Mouse (Mus musculus) liver, embryonic 11.5 days (tissue): ENCODE results near the gene Olfr548-ps1. TPM values are rescaled to one million over a fixed set of nuclear protein-coding genes. Genes with fewer than 3 reads are reported as not detected.

Source experiments
- polyA plus RNA-seq: library from polyadenylated mRNA; unstranded; fragments of >200 nt; fragmentation: Nextera tagmentation; extraction: Ambion mirVana; gene quantifications from 2 replicates; pipeline ENCODE4 v1.2.1, GENCODE M21; 2014

The Olfr548-ps1 gene
- polyA plus RNA-seq, 1 experiment from 2014 or later: not detected

Other genes starting within 250 kb of the Olfr548-ps1 start
- gene Rrm1, start 99.2 kb upstream of the Olfr548-ps1 start, polyA plus RNA-seq: 284 and 324 TPM in 2 replicates
- gene Olfr543, start 59.2 kb upstream of the Olfr548-ps1 start, polyA plus RNA-seq: 0.40 and 0.47 TPM in 2 replicates
- 0.05 and 0.12 TPM in 2 replicates for gene Olfr544, start 52.6 kb upstream of the Olfr548-ps1 start, polyA plus RNA-seq
- gene Olfr545, start 41.3 kb upstream of the Olfr548-ps1 start, polyA plus RNA-seq: 0.04 and 0.10 TPM in 2 replicates
- gene Olfr547, start 6.1 kb upstream of the Olfr548-ps1 start, polyA plus RNA-seq: not detected in 2 replicates
- not detected in 2 replicates for gene Olfr549, start 9.0 kb downstream of the Olfr548-ps1 start, polyA plus RNA-seq
- gene Trim21, start 24.6 kb downstream of the Olfr548-ps1 start, polyA plus RNA-seq: 0.88 and 1.3 TPM in 2 replicates
- gene Olfr550, start 30.5 kb downstream of the Olfr548-ps1 start, polyA plus RNA-seq: not detected in 2 replicates
- not detected in 2 replicates for gene Olfr551, start 51.0 kb downstream of the Olfr548-ps1 start, polyA plus RNA-seq
- not detected in 2 replicates for gene Olfr552, start 56.9 kb downstream of the Olfr548-ps1 start, polyA plus RNA-seq
- gene Olfr553, start 77.3 kb downstream of the Olfr548-ps1 start, polyA plus RNA-seq: not detected in 2 replicates
- gene Olfr554, start 97.5 kb downstream of the Olfr548-ps1 start, polyA plus RNA-seq: not detected in 2 replicates
- gene Olfr555, start 117.9 kb downstream of the Olfr548-ps1 start, polyA plus RNA-seq: not detected in 2 replicates
- not detected in 2 replicates for gene Olfr556, start 124.0 kb downstream of the Olfr548-ps1 start, polyA plus RNA-seq
- gene Trim68, start 146.4 kb downstream of the Olfr548-ps1 start, polyA plus RNA-seq: 5.1 and 6.8 TPM in 2 replicates
- not detected in 2 replicates for gene Olfr557, start 155.0 kb downstream of the Olfr548-ps1 start, polyA plus RNA-seq
- not detected in 2 replicates for gene Olfr558, start 161.3 kb downstream of the Olfr548-ps1 start, polyA plus RNA-seq
- gene Olfr33, start 178.2 kb downstream of the Olfr548-ps1 start, polyA plus RNA-seq: not detected in 2 replicates
- not detected in 2 replicates for gene Olfr559, start 186.6 kb downstream of the Olfr548-ps1 start, polyA plus RNA-seq
- not detected in 2 replicates for gene Olfr560, start 218.5 kb downstream of the Olfr548-ps1 start, polyA plus RNA-seq
- gene Olfr78, start 218.6 kb downstream of the Olfr548-ps1 start, polyA plus RNA-seq: not detected in 2 replicates
- not detected in 2 replicates for gene Olfr561, start 230.3 kb downstream of the Olfr548-ps1 start, polyA plus RNA-seq